Mouse (Mus musculus) layer of hippocampus, adult 11-12 months (tissue): ENCODE data around the gene Icam2.
"Not testable (repeated sequence)": the region's sequence is repeated elsewhere in the genome, so short reads cannot be mapped to it uniquely, and the experiment has no call there.

Experiments
- DNase-seq: peaks from one replicate; pipeline ENCODE4 v3.0.0; 2022; ENCODE audit warnings: low spot score

Gene Icam2

GRCm38 (mm10) chr11:106387791-106388216 is at the start of gene Icam2:
Gene Icam2 (minus strand): TSS chr11:106388075.
- DNase-seq, result no peak

- DNase-seq, result no peak
Observed at GRCm38 (mm10) chr11:106437543-106437942, 49.7 kb upstream of the Icam2 start.

- DNase-seq, result no peak
Observed at GRCm38 (mm10) chr11:106437039-106437438, 49.2 kb upstream of the Icam2 start.

GRCm38 (mm10) chr11:106430392-106430791 is 42.5 kb upstream of the Icam2 start:
- no peak for DNase-seq

GRCm38 (mm10) chr11:106429689-106430088 is 41.8 kb upstream of the Icam2 start:
- DNase-seq, result no peak

- no peak for DNase-seq
Observed at GRCm38 (mm10) chr11:106428556-106428955, 40.7 kb upstream of the Icam2 start.

GRCm38 (mm10) chr11:106428106-106428505 is 40.2 kb upstream of the Icam2 start:
- DNase-seq, result no peak

- DNase-seq, result no peak
Observed at GRCm38 (mm10) chr11:106426447-106426846, 38.6 kb upstream of the Icam2 start.

GRCm38 (mm10) chr11:106425201-106425600 is 37.3 kb upstream of the Icam2 start:
- no peak for DNase-seq

- peak; percentile 13 for DNase-seq
Observed at GRCm38 (mm10) chr11:106419262-106420102, 31.6 kb upstream of the Icam2 start.

- peak; percentile 91 for DNase-seq
Observed at GRCm38 (mm10) chr11:106418622-106419196, 30.8 kb upstream of the Icam2 start.

- no peak for DNase-seq
Observed at GRCm38 (mm10) chr11:106417860-106418259, 30.0 kb upstream of the Icam2 start.

GRCm38 (mm10) chr11:106416331-106416730 is 28.5 kb upstream of the Icam2 start:
- DNase-seq, result no peak

- DNase-seq, result no peak
Observed at GRCm38 (mm10) chr11:106412641-106413360, 24.9 kb upstream of the Icam2 start.

GRCm38 (mm10) chr11:106411157-106411556 is 23.3 kb upstream of the Icam2 start:
- DNase-seq, result no peak

GRCm38 (mm10) chr11:106410507-106410906 is 22.6 kb upstream of the Icam2 start:
- DNase-seq, result no peak

- no peak for DNase-seq
Observed at GRCm38 (mm10) chr11:106410011-106410410, 22.1 kb upstream of the Icam2 start.

GRCm38 (mm10) chr11:106398481-106398880 is 10.6 kb upstream of the Icam2 start:
- DNase-seq, result no peak

- no peak for DNase-seq
Observed at GRCm38 (mm10) chr11:106397656-106398055, 9.8 kb upstream of the Icam2 start.

- not testable (repeated sequence) for DNase-seq
Observed at GRCm38 (mm10) chr11:106394055-106394454, 6.2 kb upstream of the Icam2 start.

GRCm38 (mm10) chr11:106393331-106393616 is 5.4 kb upstream of the Icam2 start:
- no peak for DNase-seq

- DNase-seq, result no peak
Observed at GRCm38 (mm10) chr11:106392597-106393330, 4.9 kb upstream of the Icam2 start.
